Mouse (Mus musculus): ENCODE data around the gene Mrc1.
"Not testable (repeated sequence)": the region's sequence is repeated elsewhere in the genome, so short reads cannot be mapped to it uniquely, and the experiment has no call there.

The Mrc1 gene

GRCm38 (mm10) chr2:14229149-14229548 is at the start of gene Mrc1:
Mrc1 (plus strand) TSS chr2:14229392.
- DNase-seq (ENCODE audit: low read depth, low spot score): no peak

- no peak for DNase-seq (ENCODE audit: low read depth, low spot score)
Observed at GRCm38 (mm10) chr2:14184375-14184774, 44.8 kb upstream of the Mrc1 start.

- DNase-seq (ENCODE audit: low read depth, low spot score): no peak
Observed at GRCm38 (mm10) chr2:14190684-14191083, 38.5 kb upstream of the Mrc1 start.

- no peak for DNase-seq (ENCODE audit: low read depth, low spot score)
Observed at GRCm38 (mm10) chr2:14191601-14192000, 37.6 kb upstream of the Mrc1 start.

- DNase-seq (ENCODE audit: low read depth, low spot score): no peak
Observed at GRCm38 (mm10) chr2:14192046-14192445, 37.1 kb upstream of the Mrc1 start.

GRCm38 (mm10) chr2:14198325-14198903 is 30.8 kb upstream of the Mrc1 start:
- DNase-seq (ENCODE audit: low read depth, low spot score): not testable (repeated sequence)

GRCm38 (mm10) chr2:14199621-14200020 is 29.6 kb upstream of the Mrc1 start:
- DNase-seq (ENCODE audit: low read depth, low spot score): no peak

- DNase-seq (ENCODE audit: low read depth, low spot score): not testable (repeated sequence)
Observed at GRCm38 (mm10) chr2:14200879-14201445, 28.2 kb upstream of the Mrc1 start.

GRCm38 (mm10) chr2:14204308-14204707 is 24.9 kb upstream of the Mrc1 start:
- DNase-seq (ENCODE audit: low read depth, low spot score): no peak

GRCm38 (mm10) chr2:14206798-14207197 is 22.4 kb upstream of the Mrc1 start:
- DNase-seq (ENCODE audit: low read depth, low spot score): no peak

- no peak for DNase-seq (ENCODE audit: low read depth, low spot score)
Observed at GRCm38 (mm10) chr2:14210731-14211130, 18.5 kb upstream of the Mrc1 start.

GRCm38 (mm10) chr2:14211606-14212005 is 17.6 kb upstream of the Mrc1 start:
- DNase-seq (ENCODE audit: low read depth, low spot score): no peak

GRCm38 (mm10) chr2:14214764-14215163 is 14.4 kb upstream of the Mrc1 start:
- no peak for DNase-seq (ENCODE audit: low read depth, low spot score)

GRCm38 (mm10) chr2:14216653-14217052 is 12.5 kb upstream of the Mrc1 start:
- no peak for DNase-seq (ENCODE audit: low read depth, low spot score)

- no peak for DNase-seq (ENCODE audit: low read depth, low spot score)
Observed at GRCm38 (mm10) chr2:14218126-14218525, 11.1 kb upstream of the Mrc1 start.

GRCm38 (mm10) chr2:14224387-14224786 is 4.8 kb upstream of the Mrc1 start:
- DNase-seq (ENCODE audit: low read depth, low spot score): no peak

GRCm38 (mm10) chr2:14228495-14228894 is 697 bp upstream of the Mrc1 start:
- no peak for DNase-seq (ENCODE audit: low read depth, low spot score)

- no peak for DNase-seq (ENCODE audit: low read depth, low spot score)
Observed at GRCm38 (mm10) chr2:14229979-14230378, 787 bp downstream of the Mrc1 start.

GRCm38 (mm10) chr2:14232897-14233296 is 3.7 kb downstream of the Mrc1 start:
- DNase-seq (ENCODE audit: low read depth, low spot score): no peak

- no peak for DNase-seq (ENCODE audit: low read depth, low spot score)
Observed at GRCm38 (mm10) chr2:14233983-14234382, 4.8 kb downstream of the Mrc1 start.

GRCm38 (mm10) chr2:14235319-14235718 is 6.1 kb downstream of the Mrc1 start:
- no peak for DNase-seq (ENCODE audit: low read depth, low spot score)

GRCm38 (mm10) chr2:14236920-14237319 is 7.7 kb downstream of the Mrc1 start:
- DNase-seq (ENCODE audit: low read depth, low spot score): no peak

GRCm38 (mm10) chr2:14237723-14238122 is 8.5 kb downstream of the Mrc1 start:
- DNase-seq (ENCODE audit: low read depth, low spot score): no peak

GRCm38 (mm10) chr2:14239151-14239550 is 10.0 kb downstream of the Mrc1 start:
- DNase-seq (ENCODE audit: low read depth, low spot score): no peak
